Mouse (Mus musculus) kidney, adult 18-20 months (tissue): ENCODE data around the gene Ebf3.
A peak's percentile ranks its signal among the peaks of the same experiment; 100 is the strongest.

ENCODE experiments used
- DNase-seq: peaks from one replicate; pipeline ENCODE4 v3.0.0; 2021

Ebf3 gene

GRCm38 (mm10) chr7:137277713-137278112 lies 36.5 kb downstream of the Ebf3 start:
- no peak for DNase-seq

DNA sequence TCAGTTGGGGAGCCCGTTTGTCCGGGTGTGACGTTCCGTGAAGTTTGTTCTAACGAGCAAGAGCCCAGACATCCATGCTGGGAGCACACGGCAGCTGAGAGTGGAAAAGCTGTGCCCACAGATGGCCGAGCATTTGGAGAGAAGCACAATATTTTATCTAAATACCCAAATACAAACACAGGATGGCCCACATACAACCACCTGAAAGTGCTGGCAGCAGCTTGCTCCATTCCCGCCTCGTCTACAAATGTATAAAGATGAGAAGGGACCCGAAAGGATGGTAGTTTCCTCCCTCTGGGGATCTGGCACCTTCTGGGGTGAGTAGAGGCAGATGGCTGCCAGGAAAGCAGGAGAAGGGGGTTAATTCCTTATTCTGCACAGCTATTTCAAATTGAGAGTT lies 42.0 kb downstream of the Ebf3 start:
- DNase-seq, result no peak

GRCm38 (mm10) chr7:137268452-137269155 lies 45.6 kb downstream of the Ebf3 start:
- no peak for DNase-seq

DNA sequence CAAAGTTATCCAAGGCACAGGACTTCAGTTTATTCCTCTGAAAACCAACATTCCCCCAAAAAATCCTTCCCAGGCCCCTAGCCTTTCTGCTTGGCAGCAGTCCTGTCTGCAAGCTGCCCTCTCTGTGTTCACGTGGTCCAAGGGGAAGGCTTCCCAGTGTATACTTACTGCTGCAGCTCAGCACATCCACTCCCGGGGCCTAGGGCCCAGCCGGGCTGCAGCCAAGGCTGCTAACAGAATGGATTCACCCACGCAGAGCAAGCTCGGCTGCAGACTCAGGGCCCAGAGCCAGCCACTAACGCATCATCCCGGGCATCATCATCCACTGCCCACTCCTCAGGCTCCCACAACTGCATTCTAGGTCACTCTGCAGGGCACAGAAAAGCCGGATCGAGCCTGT lies 46.8 kb downstream of the Ebf3 start:
- DNase-seq, result no peak

DNA sequence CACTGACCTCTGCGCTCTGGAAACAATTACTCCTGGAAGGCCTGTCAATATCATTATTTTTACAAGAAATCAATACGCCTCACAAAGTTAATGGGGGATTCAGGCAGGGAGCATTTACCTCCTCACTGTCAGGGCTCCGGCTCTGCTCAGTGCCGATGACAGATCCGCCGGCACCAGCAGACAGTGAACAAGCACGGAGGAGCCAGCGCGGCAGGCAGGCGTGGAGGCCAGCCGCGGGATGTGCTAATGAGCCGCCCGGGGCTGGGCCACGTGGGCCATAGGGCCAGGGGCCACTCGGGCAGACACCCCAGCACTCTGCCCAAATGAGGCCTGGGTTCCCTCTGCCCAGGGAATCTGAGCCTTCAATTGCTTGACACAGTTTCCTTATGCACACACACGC lies 47.7 kb downstream of the Ebf3 start:
- DNase-seq, result no peak

GRCm38 (mm10) chr7:137262330-137262729 lies 51.9 kb downstream of the Ebf3 start:
- no peak for DNase-seq

- DNase-seq, result peak; percentile 74
These were observed 67.9 kb downstream of the Ebf3 start for GRCm38 (mm10) chr7:137246213-137246872.

DNA sequence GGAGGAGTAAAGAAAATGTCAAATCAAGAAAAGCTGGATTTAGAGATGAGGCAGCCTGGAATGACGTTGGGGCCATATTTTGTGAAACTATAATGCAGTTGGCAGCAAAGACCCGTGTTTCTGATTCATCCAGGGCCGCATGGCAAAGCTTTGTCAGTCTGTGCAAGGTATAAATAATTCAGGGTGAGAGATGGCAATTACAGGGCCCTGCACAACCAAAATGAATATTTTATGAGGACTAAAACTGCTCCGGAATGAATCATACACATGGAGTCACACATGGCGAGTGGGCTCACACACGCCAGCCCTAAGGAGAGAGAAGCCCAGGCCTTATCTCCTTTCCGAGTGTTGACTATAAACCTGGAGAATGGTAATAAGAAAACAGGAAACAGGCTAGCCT lies 69.4 kb downstream of the Ebf3 start:
- no peak for DNase-seq

DNA sequence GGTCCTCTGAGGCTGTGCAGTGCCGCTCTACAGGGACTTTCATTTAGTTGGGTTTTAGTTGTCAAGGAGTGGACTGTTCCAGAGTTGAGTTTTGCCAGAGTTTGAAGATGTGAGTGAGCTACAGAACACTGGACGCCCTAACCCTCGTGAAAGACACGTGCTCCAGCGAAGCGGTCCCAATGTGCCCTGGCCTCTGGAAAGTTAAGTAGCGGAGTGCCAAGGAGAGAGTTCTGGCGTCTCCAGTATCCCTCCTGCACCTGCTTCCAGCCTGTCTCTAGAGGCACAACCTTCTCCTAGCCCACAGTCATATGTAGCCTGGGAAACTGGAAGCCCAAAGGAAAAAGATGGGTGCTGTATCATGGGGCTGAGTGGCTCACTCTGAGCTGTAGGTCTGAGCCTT lies 73.8 kb downstream of the Ebf3 start:
- no peak for DNase-seq

DNA sequence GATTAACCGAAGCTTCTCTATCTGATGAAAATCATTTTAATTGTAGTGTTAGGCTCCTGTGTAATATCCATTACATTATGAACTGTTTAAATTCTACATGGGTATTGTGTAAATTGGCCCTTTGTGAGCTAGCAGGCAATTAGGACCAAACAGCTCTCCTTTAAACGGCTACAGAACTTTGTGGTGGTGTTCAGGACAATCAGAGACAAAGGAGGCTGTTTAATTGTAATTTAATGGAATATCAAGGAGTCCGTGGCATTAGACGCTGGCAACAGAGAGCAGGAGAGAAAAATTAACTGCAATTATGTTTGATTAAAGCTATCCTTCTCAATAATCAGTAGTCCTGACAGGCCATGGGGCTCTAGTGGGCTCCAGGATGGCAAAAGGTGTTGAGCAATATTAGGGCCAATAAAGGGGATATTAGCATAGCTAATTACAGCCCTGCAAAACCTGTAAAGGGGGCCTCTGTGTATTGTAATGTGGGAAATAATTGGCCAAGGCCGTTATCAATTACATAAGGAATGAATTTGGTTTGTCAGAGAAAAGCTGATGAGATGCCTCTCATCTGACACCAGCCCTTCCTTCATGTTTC lies 74.6 kb downstream of the Ebf3 start:
- DNase-seq, result no peak

GRCm38 (mm10) chr7:137237419-137237818 lies 76.8 kb downstream of the Ebf3 start:
- no peak for DNase-seq

- no peak for DNase-seq
These were observed 90.4 kb downstream of the Ebf3 start for GRCm38 (mm10) chr7:137223823-137224222.

GRCm38 (mm10) chr7:137222831-137223505 lies 91.3 kb downstream of the Ebf3 start:
- no peak for DNase-seq

GRCm38 (mm10) chr7:137221599-137221998 lies 92.6 kb downstream of the Ebf3 start:
- DNase-seq, result peak; percentile 29

GRCm38 (mm10) chr7:137220436-137220835 lies 93.8 kb downstream of the Ebf3 start:
- DNase-seq, result no peak

GRCm38 (mm10) chr7:137218706-137219105 lies 95.5 kb downstream of the Ebf3 start:
- no peak for DNase-seq

GRCm38 (mm10) chr7:137213444-137213843 lies 100.8 kb downstream of the Ebf3 start:
- DNase-seq, result no peak

- no peak for DNase-seq
These were observed 102.9 kb downstream of the Ebf3 start for GRCm38 (mm10) chr7:137211332-137211731.

- DNase-seq, result no peak
These were observed 104.4 kb downstream of the Ebf3 start for GRCm38 (mm10) chr7:137209688-137210345.

GRCm38 (mm10) chr7:137208556-137208955 lies 105.7 kb downstream of the Ebf3 start:
- no peak for DNase-seq

GRCm38 (mm10) chr7:137206770-137207285 lies 107.4 kb downstream of the Ebf3 start:
- DNase-seq, result no peak

DNA sequence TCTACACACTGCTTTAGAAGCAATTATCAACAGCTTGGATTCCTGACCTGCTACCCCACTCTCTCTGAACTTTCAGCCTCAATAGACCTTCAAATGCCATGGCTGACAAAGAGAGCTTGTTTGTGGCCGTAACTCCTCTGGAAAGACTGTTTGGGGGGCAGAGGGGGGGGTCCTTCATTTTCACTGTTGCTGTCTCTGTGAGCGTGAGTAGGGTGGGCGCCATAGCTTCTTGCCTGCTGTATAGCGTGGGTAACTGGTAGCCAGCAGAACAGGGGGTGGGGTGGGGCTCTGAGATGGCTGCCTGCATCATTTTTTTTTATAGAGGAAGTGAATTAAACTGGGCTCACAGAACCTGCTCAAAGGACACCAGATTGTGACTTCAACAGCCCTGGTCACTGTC lies 114.7 kb downstream of the Ebf3 start:
- DNase-seq, result no peak

GRCm38 (mm10) chr7:137198921-137199320 lies 115.3 kb downstream of the Ebf3 start:
- DNase-seq, result no peak
